In the genomic region with DNA sequence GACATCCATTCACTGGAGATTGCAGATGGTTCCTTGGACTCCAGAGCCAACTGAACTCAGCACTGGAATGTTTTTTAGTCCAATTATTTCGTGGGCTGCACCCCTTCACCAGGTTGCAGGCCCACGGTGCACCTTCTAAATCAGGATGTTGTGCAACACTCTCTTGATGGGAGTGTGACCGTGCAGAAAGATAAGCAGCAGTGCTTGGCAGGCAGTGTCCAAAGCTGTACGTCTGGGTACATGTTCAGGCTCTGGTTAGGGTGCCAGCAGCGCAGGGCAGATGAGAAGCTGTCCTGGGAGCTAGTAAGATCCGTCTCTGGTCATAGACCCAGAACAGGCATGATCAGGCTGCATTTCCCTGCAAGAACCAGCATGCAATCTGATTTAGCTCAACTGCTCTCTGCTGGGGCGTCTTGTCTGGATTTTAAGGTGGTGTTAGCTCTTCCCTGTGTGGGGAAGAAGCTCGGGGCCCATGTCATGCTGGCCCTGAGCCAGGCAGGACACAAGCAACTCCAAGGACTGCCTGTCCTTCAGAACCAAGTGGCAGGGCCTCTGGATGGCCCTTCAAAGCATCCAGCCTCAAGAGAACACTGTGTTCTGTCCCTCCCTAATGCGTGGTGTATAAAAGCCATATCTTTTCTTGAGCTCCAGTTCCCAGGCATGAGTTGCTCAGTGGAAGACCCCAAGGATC, we compare ENCODE assay signal across 14 mouse cellular contexts. TPM values are rescaled to one million over a fixed set of nuclear protein-coding genes. Genes with fewer than 3 reads are reported as not detected.
A peak's percentile ranks its signal among the peaks of the same experiment; 100 is the strongest.
DNase-seq lines count a peak whose midpoint lies in the region; ATAC-seq lines count a peak whose summit lies in the region.
"Had no signal": no experiment of that assay in that cellular context is flagged by ENCODE, and none has a peak within 500 bp of the region (broad histone marks: within the 10 kb centered on the region; RNA-seq: fewer than 3 reads in every experiment).

No protein-coding gene starts in this region.

- 41% methylated on average over 9 of the region's 9 CpGs for WGBS in liver, embryonic 16.5 days (ENCODE audit: insufficient replicate concordance)
- WGBS in liver, embryonic 12.5 days (ENCODE audit: insufficient replicate concordance): 51% methylated on average over 9 of the region's 9 CpGs
- 39% methylated on average over 9 of the region's 9 CpGs for WGBS in heart, embryonic 13.5 days

- no peak overlapping the region for H3K4me3 ChIP-seq in liver, embryonic 16.5 days (ENCODE audit: low read depth, low read length)
- no peak overlapping the region for H3K4me3 ChIP-seq in liver, embryonic 12.5 days
- no peak overlapping the region for H3K4me3 ChIP-seq in heart, embryonic 13.5 days
- H3K4me3 ChIP-seq: limb, embryonic 15.5 days had no signal

- H3K27ac ChIP-seq in liver, embryonic 16.5 days (ENCODE audit: low read length): no peak overlapping the region
- H3K27ac ChIP-seq in liver, embryonic 12.5 days: no peak overlapping the region
- peak overlapping the region; percentile 68 for H3K27ac ChIP-seq in heart, embryonic 13.5 days (replicated peaks)
- H3K27ac ChIP-seq: limb, embryonic 15.5 days had no signal

- peak; percentile 80 for DNase-seq in adrenal gland, postnatal 14 days
- peak; percentile 42 for DNase-seq in skeletal muscle tissue, adult 2 months (ENCODE audit: low read depth, low spot score)
- no peak for DNase-seq in neural tube, embryonic 10.5 days (ENCODE audit: extremely low spot score, low spot score)
- no peak for DNase-seq in kidney, adult 8-10 months
- DNase-seq: embryo, embryonic 11 days; gastrocnemius, postnatal 25 days; kidney, postnatal 25 days; right cerebral cortex, adult 18-20 months; thymus, postnatal 36 days had no signal

- H3K9ac ChIP-seq in liver, embryonic 16.5 days (ENCODE audit: low read depth, low read length): no peak overlapping the region
- no peak overlapping the region for H3K9ac ChIP-seq in liver, embryonic 12.5 days
- no peak overlapping the region for H3K9ac ChIP-seq in heart, embryonic 13.5 days
- H3K9ac ChIP-seq: limb, embryonic 15.5 days had no signal

- H3K4me1 ChIP-seq in liver, embryonic 16.5 days (ENCODE audit: control insufficient read depth, low read depth, low read length): peaks cover 5% of the 10 kb centered on the region
- H3K4me1 ChIP-seq in liver, embryonic 12.5 days: peaks cover 6% of the 10 kb centered on the region
- peaks cover 14% of the 10 kb centered on the region for H3K4me1 ChIP-seq in heart, embryonic 13.5 days
- H3K4me1 ChIP-seq: limb, embryonic 15.5 days had no signal

- H3K4me2 ChIP-seq in liver, embryonic 16.5 days (ENCODE audit: low read depth, low read length): no peak overlapping the region
- H3K4me2 ChIP-seq in liver, embryonic 12.5 days: no peak overlapping the region
- H3K4me2 ChIP-seq in heart, embryonic 13.5 days: no peak overlapping the region
- H3K4me2 ChIP-seq: limb, embryonic 15.5 days had no signal

- no peaks in the 10 kb centered on the region for H3K27me3 ChIP-seq in liver, embryonic 16.5 days (ENCODE audit: control insufficient read depth, insufficient read depth, low read depth, low read length)
- no peaks in the 10 kb centered on the region for H3K27me3 ChIP-seq in liver, embryonic 12.5 days (replicated peaks)
- H3K27me3 ChIP-seq in heart, embryonic 13.5 days (replicated peaks): no peaks in the 10 kb centered on the region
- H3K27me3 ChIP-seq: limb, embryonic 15.5 days; Patski had no signal

- 0 out of 2 replicates have a peak, but pooled peaks have one; percentile 32 for ATAC-seq in liver, embryonic 16.5 days (ENCODE audit: low read depth)
- ATAC-seq in liver, embryonic 12.5 days: no peak
- ATAC-seq in heart, embryonic 13.5 days (ENCODE audit: extremely low read depth, insufficient number of reproducible peaks, low FRiP score, low TSS enrichment): no peak; the same call in 1 of the 2 replicates
- ATAC-seq: Patski had no signal

- H3K36me3 ChIP-seq in liver, embryonic 16.5 days (ENCODE audit: control insufficient read depth, insufficient read depth): peaks cover 18% of the 10 kb centered on the region
- peaks cover 88% of the 10 kb centered on the region for H3K36me3 ChIP-seq in liver, embryonic 12.5 days
- peaks cover 90% of the 10 kb centered on the region for H3K36me3 ChIP-seq in heart, embryonic 13.5 days

- H3K9me3 ChIP-seq in liver, embryonic 16.5 days (replicated peaks; ENCODE audit: control insufficient read depth, low read length): no peaks in the 10 kb centered on the region
- H3K9me3 ChIP-seq in liver, embryonic 12.5 days (replicated peaks): no peaks in the 10 kb centered on the region
- no peaks in the 10 kb centered on the region for H3K9me3 ChIP-seq in heart, embryonic 13.5 days
- H3K9me3 ChIP-seq: limb, embryonic 15.5 days had no signal

RNA-seq across cellular contexts. Expression of a gene that starts 16.2 kb away (rescaled TPM):
- 12.9 and 13.1 TPM in 2 replicates for polyA plus RNA-seq in liver, embryonic 16.5 days (2015; fragmentation: Nextera tagmentation; extraction: Ambion mirVana)
- 20.2 and 20.3 TPM in 2 replicates for polyA plus RNA-seq in liver, embryonic 12.5 days (2016; fragmentation: Nextera tagmentation; extraction: Ambion mirVana)
- total RNA-seq in adrenal gland, postnatal 14 days (2021): 75.9 and 86.7 TPM in 2 replicates
- 26.5 and 26.8 TPM in 2 replicates for polyA plus RNA-seq in heart, embryonic 13.5 days (2015; fragmentation: Nextera tagmentation; extraction: Ambion mirVana)

RNA-seq across cellular contexts. Expression of a gene that starts 26.8 kb away (rescaled TPM):
- 7.9 and 8.6 TPM in 2 replicates for polyA plus RNA-seq in liver, embryonic 16.5 days (2015; fragmentation: Nextera tagmentation; extraction: Ambion mirVana)
- 8.6 and 8.7 TPM in 2 replicates for polyA plus RNA-seq in liver, embryonic 12.5 days (2016; fragmentation: Nextera tagmentation; extraction: Ambion mirVana)
- total RNA-seq in adrenal gland, postnatal 14 days (2021): 12.9 and 13.6 TPM in 2 replicates
- 12.8 and 13.0 TPM in 2 replicates for polyA plus RNA-seq in heart, embryonic 13.5 days (2015; fragmentation: Nextera tagmentation; extraction: Ambion mirVana)

Comparison
In these comparisons a context has a peak if more than half of its experiments do, and no peak if none do; other contexts are left out.
1. DNase-seq: peak in adrenal gland, postnatal 14 days (single experiment) and skeletal muscle tissue, adult 2 months (single experiment); none in neural tube, embryonic 10.5 days (single experiment) and kidney, adult 8-10 months (0 of 2).